Mouse (Mus musculus): ENCODE data around the gene Xkr7.

The Xkr7 gene

GRCm38 (mm10) chr2:153074651-153075050 lies 43.0 kb downstream of the Xkr7 start:
- DNase-seq = no peak

- DNase-seq = no peak
Observed at GRCm38 (mm10) chr2:153075961-153076360, 44.3 kb downstream of the Xkr7 start.

GRCm38 (mm10) chr2:153080841-153081523 lies 49.3 kb downstream of the Xkr7 start:
- peak; percentile 68 to 83 for DNase-seq

GRCm38 (mm10) chr2:153081866-153082265 lies 50.2 kb downstream of the Xkr7 start:
- no peak for DNase-seq

- peak; percentile 40 to 43 for DNase-seq
Observed at GRCm38 (mm10) chr2:153083275-153083674, 51.6 kb downstream of the Xkr7 start.

GRCm38 (mm10) chr2:153083824-153084223 lies 52.2 kb downstream of the Xkr7 start:
- no peak for DNase-seq

- DNase-seq = peak; percentile 50 to 51
Observed at GRCm38 (mm10) chr2:153084261-153084976, 52.8 kb downstream of the Xkr7 start.

- DNase-seq = no peak
Observed at GRCm38 (mm10) chr2:153085556-153085955, 53.9 kb downstream of the Xkr7 start.

- DNase-seq = no peak
Observed at GRCm38 (mm10) chr2:153086166-153086565, 54.5 kb downstream of the Xkr7 start.

- DNase-seq = no peak
Observed at GRCm38 (mm10) chr2:153087091-153087490, 55.4 kb downstream of the Xkr7 start.

- no peak for DNase-seq
Observed at GRCm38 (mm10) chr2:153089316-153089715, 57.7 kb downstream of the Xkr7 start.

GRCm38 (mm10) chr2:153090551-153091165 lies 59.0 kb downstream of the Xkr7 start:
- peak; percentile 79 to 81 for DNase-seq
